ENCODE assay signal across 20 mouse cellular contexts in genomic region chr10:99358256-99358655, GRCm38 (mm10).
DNase-seq lines count a peak whose midpoint lies in the region; ATAC-seq lines count a peak whose summit lies in the region.
"Had no signal": no experiment of that assay in that cellular context is flagged by ENCODE, and none has a peak within 500 bp of the region (broad histone marks: within the 10 kb centered on the region; RNA-seq: fewer than 3 reads in every experiment).

No protein-coding gene starts in this region.

- H3K36me3 ChIP-seq in embryonic facial prominence, embryonic 10.5 days (replicated peaks), result no peaks in the 10 kb centered on the region
- H3K36me3 ChIP-seq in splenic B cell, adult 2 months (ENCODE audit: control insufficient read depth, insufficient read depth, low read length, poor library complexity, severe bottlenecking), result no peaks in the 10 kb centered on the region
- H3K36me3 ChIP-seq in midbrain, embryonic 10.5 days, result no peaks in the 10 kb centered on the region
- H3K36me3 ChIP-seq: heart, embryonic 15.5 days; hindbrain, embryonic 10.5 days had no signal

- peaks cover 49% of the 10 kb centered on the region for H3K4me1 ChIP-seq in embryonic facial prominence, embryonic 10.5 days
- H3K4me1 ChIP-seq in midbrain, embryonic 10.5 days, result peaks cover 7% of the 10 kb centered on the region; the same call in 1 of the 2 replicates
- H3K4me1 ChIP-seq: heart, embryonic 15.5 days had no signal

- no peak overlapping the region for H3K4me3 ChIP-seq in embryonic facial prominence, embryonic 10.5 days
- no peak overlapping the region for H3K4me3 ChIP-seq in midbrain, embryonic 10.5 days
- H3K4me3 ChIP-seq: forebrain, embryonic 13.5 days; gastrocnemius, adult 2 months; heart, embryonic 15.5 days; hindbrain, embryonic 10.5 days had no signal

- 86% methylated on average over 1 of the region's 1 CpGs for WGBS in embryonic facial prominence, embryonic 10.5 days
- WGBS in midbrain, embryonic 10.5 days, result 79% methylated on average over 1 of the region's 1 CpGs

- H3K9me3 ChIP-seq in embryonic facial prominence, embryonic 10.5 days, result no peaks in the 10 kb centered on the region
- no peaks in the 10 kb centered on the region for H3K9me3 ChIP-seq in midbrain, embryonic 10.5 days (replicated peaks)
- H3K9me3 ChIP-seq: forebrain, embryonic 13.5 days; heart, embryonic 15.5 days; hindbrain, embryonic 10.5 days had no signal

- H3K27me3 ChIP-seq in embryonic facial prominence, embryonic 10.5 days (replicated peaks; ENCODE audit: low read depth, poor library complexity, severe bottlenecking), result no peaks in the 10 kb centered on the region
- H3K27me3 ChIP-seq in splenic B cell, adult 2 months (ENCODE audit: control insufficient read depth, insufficient read depth, low read length, poor library complexity, severe bottlenecking), result no peaks in the 10 kb centered on the region
- no peaks in the 10 kb centered on the region for H3K27me3 ChIP-seq in midbrain, embryonic 10.5 days (ENCODE audit: low read depth, poor library complexity, severe bottlenecking)
- H3K27me3 ChIP-seq: heart, embryonic 15.5 days had no signal

- 0 out of 2 replicates have a peak, but pooled peaks have one; percentile 14 for ATAC-seq in megakaryocyte, adult 5-6 weeks (ENCODE audit: poor library complexity, severe bottlenecking)
- ATAC-seq: forebrain, embryonic 13.5 days; forebrain, postnatal 0 days had no signal

- H3K27ac ChIP-seq in embryonic facial prominence, embryonic 10.5 days (replicated peaks), result peak overlapping the region; percentile 48; the same call in 1 of the 2 replicates
- H3K27ac ChIP-seq in midbrain, embryonic 10.5 days (replicated peaks), result no peak overlapping the region
- H3K27ac ChIP-seq: forebrain, embryonic 13.5 days; gastrocnemius, adult 2 months; heart, embryonic 15.5 days; hindbrain, embryonic 10.5 days; hindbrain, embryonic 14.5 days had no signal

- peak; percentile 13 to 14 for DNase-seq in B cell, adult 2 months
- no peak for DNase-seq in embryonic facial prominence, embryonic 10.5 days (ENCODE audit: low spot score)
- DNase-seq in splenic B cell, adult 2 months (ENCODE audit: low read depth, low spot score), result peak; percentile 37
- no peak for DNase-seq in cerebellum, postnatal 10 days
- no peak for DNase-seq in midbrain, embryonic 10.5 days (ENCODE audit: low spot score)
- DNase-seq in cerebellum, postnatal 25 days, result no peak
- DNase-seq: adrenal gland, adult 2 months; adrenal gland, postnatal 25 days; cerebellum, adult 2 months; cerebellum, postnatal 14 days; forebrain, postnatal 0 days; gastrocnemius, adult 2 months; gastrocnemius, postnatal 25 days; heart, adult 18-20 months; heart, postnatal 14 days had no signal

Comparison
In these comparisons a context has a peak if more than half of its experiments do, and no peak if none do; other contexts are left out.
1. DNase-seq: peak in B cell, adult 2 months (2 of 2) and splenic B cell, adult 2 months (single experiment); none in embryonic facial prominence, embryonic 10.5 days (single experiment), cerebellum, postnatal 10 days (0 of 2), midbrain, embryonic 10.5 days (single experiment) and cerebellum, postnatal 25 days (0 of 2).